ENCODE assay signal across 23 mouse cellular contexts in the genomic region with DNA sequence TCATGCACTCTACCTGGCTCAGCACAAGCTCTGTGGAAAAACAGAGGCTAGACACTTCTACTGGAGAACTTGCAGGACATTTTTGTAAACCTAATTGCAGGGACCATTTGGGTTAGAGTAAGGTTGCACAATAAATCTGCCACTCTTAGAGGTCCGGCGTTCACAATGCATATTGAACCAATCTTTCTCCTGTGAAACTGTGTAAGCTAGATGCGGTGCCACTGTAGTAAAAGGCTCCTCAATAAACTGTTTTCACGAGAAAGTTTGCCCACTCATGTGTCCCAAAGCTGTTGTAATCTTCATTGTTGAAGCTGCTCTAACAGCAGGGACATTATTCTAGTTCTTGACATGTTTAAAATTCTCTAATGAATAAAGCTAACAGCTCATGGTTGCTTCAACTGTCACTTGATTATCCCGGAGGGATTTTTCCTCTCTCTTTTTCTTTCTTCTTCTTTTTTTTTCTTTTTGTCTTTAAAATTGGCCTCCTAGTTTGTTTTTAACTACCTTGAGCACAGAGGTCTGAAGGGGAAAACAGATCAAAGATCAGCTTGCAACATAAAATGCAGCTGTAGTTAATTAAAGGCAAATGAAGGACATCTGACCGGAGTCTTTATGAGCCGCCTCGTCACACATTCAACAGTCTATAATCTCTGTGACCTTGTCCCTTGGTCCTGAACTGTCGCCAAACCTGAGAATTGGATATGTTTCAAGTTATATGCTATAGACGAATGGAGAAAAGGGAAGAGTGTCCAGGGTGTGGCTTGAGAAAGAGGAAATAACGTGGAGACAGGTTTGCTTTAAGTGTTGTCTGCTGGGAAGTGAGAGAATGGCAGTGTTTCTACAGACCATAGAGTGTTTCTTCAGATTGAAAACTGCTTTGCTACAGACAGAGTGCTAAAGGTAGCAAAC.
DNase-seq lines count a peak whose midpoint lies in the region; ATAC-seq and TF ChIP-seq lines count a peak whose summit lies in the region.
"Had no signal": no experiment of that assay in that cellular context is flagged by ENCODE, and none has a peak within 500 bp of the region (broad histone marks: within the 10 kb centered on the region; RNA-seq: fewer than 3 reads in every experiment).

No protein-coding gene starts in this region.

- H3K9me3 ChIP-seq in limb, embryonic 11.5 days (ENCODE audit: control insufficient read depth, low read length) = no peaks in the 10 kb centered on the region
- H3K9me3 ChIP-seq in midbrain, embryonic 10.5 days (replicated peaks) = no peaks in the 10 kb centered on the region
- no peaks in the 10 kb centered on the region for H3K9me3 ChIP-seq in hindbrain, postnatal 0 days (ENCODE audit: low read length)
- H3K9me3 ChIP-seq: embryonic facial prominence, embryonic 13.5 days; forebrain, embryonic 15.5 days; heart, embryonic 15.5 days; hindbrain, embryonic 15.5 days; liver, embryonic 15.5 days; stomach, embryonic 15.5 days had no signal

- no peaks in the 10 kb centered on the region for H3K36me3 ChIP-seq in limb, embryonic 11.5 days (ENCODE audit: control insufficient read depth, insufficient read depth, low read length)
- H3K36me3 ChIP-seq in midbrain, embryonic 10.5 days = no peaks in the 10 kb centered on the region
- no peaks in the 10 kb centered on the region for H3K36me3 ChIP-seq in hindbrain, postnatal 0 days (ENCODE audit: insufficient read depth, low read length)
- H3K36me3 ChIP-seq: embryonic facial prominence, embryonic 13.5 days; forebrain, embryonic 15.5 days; heart, embryonic 15.5 days; hindbrain, embryonic 15.5 days; liver, embryonic 15.5 days; stomach, embryonic 15.5 days had no signal

- 6% methylated on average over 11 of the region's 11 CpGs for WGBS in limb, embryonic 11.5 days
- 57% methylated on average over 11 of the region's 11 CpGs for WGBS in midbrain, embryonic 10.5 days
- WGBS in hindbrain, postnatal 0 days = 55% methylated on average over 11 of the region's 11 CpGs

- H3K4me1 ChIP-seq in limb, embryonic 11.5 days (ENCODE audit: control insufficient read depth, insufficient read depth, low read length) = peaks cover 6% of the 10 kb centered on the region; the same call in 1 of the 2 replicates
- no peaks in the 10 kb centered on the region; the same call in 1 of the 2 replicates for H3K4me1 ChIP-seq in midbrain, embryonic 10.5 days
- no peaks in the 10 kb centered on the region for H3K4me1 ChIP-seq in hindbrain, postnatal 0 days (ENCODE audit: insufficient read depth, low read length)
- H3K4me1 ChIP-seq: forebrain, embryonic 15.5 days; heart, embryonic 15.5 days; hindbrain, embryonic 15.5 days; liver, embryonic 15.5 days; stomach, embryonic 15.5 days had no signal

- DNase-seq in kidney, adult 11 months = peak; percentile 44
- DNase-seq in kidney, postnatal 4 days = no peak
- DNase-seq in embryo, embryonic 10.5 days (ENCODE audit: low spot score) = peak; percentile 46
- DNase-seq in kidney, adult 9 months = peak; percentile 80
- peak; percentile 49 for DNase-seq in limb, embryonic 11.5 days (ENCODE audit: low spot score)
- no peak for DNase-seq in midbrain, embryonic 10.5 days (ENCODE audit: low spot score)
- DNase-seq in urinary bladder, postnatal 25 days (ENCODE audit: low spot score) = no peak
- DNase-seq in hindbrain, postnatal 0 days (ENCODE audit: low spot score) = no peak
- DNase-seq: cerebellum, adult 18-20 months; cerebellum, postnatal 25 days; gastrocnemius, postnatal 25 days; heart, adult 2 months; heart, postnatal 4 days; lung, postnatal 14 days; midbrain, embryonic 14.5 days; right cerebral cortex, postnatal 25 days had no signal

- 0 out of 2 replicates have a peak overlapping the region, but pooled peaks have one; percentile 36 for H3K27ac ChIP-seq in limb, embryonic 11.5 days (replicated peaks; ENCODE audit: low read depth, low read length)
- no peak overlapping the region for H3K27ac ChIP-seq in midbrain, embryonic 10.5 days (replicated peaks)
- no peak overlapping the region for H3K27ac ChIP-seq in hindbrain, postnatal 0 days
- H3K27ac ChIP-seq: embryonic facial prominence, embryonic 13.5 days; forebrain, embryonic 15.5 days; heart, adult 2 months; heart, embryonic 15.5 days; hindbrain, embryonic 15.5 days; liver, embryonic 15.5 days; stomach, embryonic 15.5 days had no signal

- no peak for TF ChIP-seq CTCF in hindbrain, postnatal 0 days (IDR thresholded peaks at IDR 0.05; ENCODE audit: low read depth)

- H3K27me3 ChIP-seq in limb, embryonic 11.5 days (ENCODE audit: control insufficient read depth, insufficient read depth, low read length) = peaks cover 3% of the 10 kb centered on the region; the same call in 1 of the 2 replicates
- H3K27me3 ChIP-seq in midbrain, embryonic 10.5 days (ENCODE audit: low read depth, poor library complexity, severe bottlenecking) = peaks cover 5% of the 10 kb centered on the region; the same call in 1 of the 2 replicates
- no peaks in the 10 kb centered on the region for H3K27me3 ChIP-seq in hindbrain, postnatal 0 days (ENCODE audit: insufficient read depth, low read length)
- H3K27me3 ChIP-seq: CH12.LX; forebrain, embryonic 15.5 days; liver, embryonic 15.5 days; stomach, embryonic 15.5 days had no signal

- H3K4me2 ChIP-seq in limb, embryonic 11.5 days (ENCODE audit: low read depth, severe bottlenecking) = no peak overlapping the region
- H3K4me2 ChIP-seq in hindbrain, postnatal 0 days (ENCODE audit: low read depth, low read length) = no peak overlapping the region
- H3K4me2 ChIP-seq: embryonic facial prominence, embryonic 13.5 days; forebrain, embryonic 15.5 days; heart, embryonic 15.5 days; hindbrain, embryonic 15.5 days; liver, embryonic 15.5 days; stomach, embryonic 15.5 days had no signal

- no peak overlapping the region for H3K4me3 ChIP-seq in limb, embryonic 11.5 days (ENCODE audit: low read depth, low read length)
- no peak overlapping the region for H3K4me3 ChIP-seq in midbrain, embryonic 10.5 days
- no peak overlapping the region for H3K4me3 ChIP-seq in hindbrain, postnatal 0 days (ENCODE audit: low read length)
- H3K4me3 ChIP-seq: embryonic facial prominence, embryonic 13.5 days; forebrain, embryonic 15.5 days; heart, adult 2 months; heart, embryonic 15.5 days; hindbrain, embryonic 15.5 days; liver, embryonic 15.5 days; stomach, embryonic 15.5 days had no signal

- no peak overlapping the region for H3K9ac ChIP-seq in limb, embryonic 11.5 days (ENCODE audit: low read length)
- no peak overlapping the region for H3K9ac ChIP-seq in hindbrain, postnatal 0 days (replicated peaks; ENCODE audit: low read length)
- H3K9ac ChIP-seq: embryonic facial prominence, embryonic 13.5 days; forebrain, embryonic 15.5 days; heart, embryonic 15.5 days; hindbrain, embryonic 15.5 days; liver, embryonic 15.5 days; stomach, embryonic 15.5 days had no signal

- 0 out of 2 replicates have a peak, but pooled peaks have one; percentile 60 for ATAC-seq in limb, embryonic 11.5 days (ENCODE audit: insufficient number of reproducible peaks, low FRiP score, low TSS enrichment, low read depth)
- no peak for ATAC-seq in hindbrain, postnatal 0 days
- ATAC-seq: forebrain, embryonic 15.5 days had no signal

Comparison
In these comparisons a context has a peak if more than half of its experiments do, and no peak if none do; other contexts are left out.
1. DNase-seq: peak in kidney, adult 11 months (single experiment), embryo, embryonic 10.5 days (single experiment), kidney, adult 9 months (single experiment) and limb, embryonic 11.5 days (single experiment); none in kidney, postnatal 4 days (0 of 2), midbrain, embryonic 10.5 days (single experiment), urinary bladder, postnatal 25 days (single experiment) and hindbrain, postnatal 0 days (single experiment).